Mouse (Mus musculus) Patski (cell line): ENCODE data around the gene Ireb2. TPM values are rescaled to one million over a fixed set of nuclear protein-coding genes. Genes with fewer than 3 reads are reported as not detected.

Experiments used
- ATAC-seq: fragments of 100-300 bp; one replicate; pipeline ENCODE4 v1.8.0; 2021
- CTCF ChIA-PET: fragments of 350-600 bp; sonication (Branson Sonifier 250); formaldehyde crosslinking; loops from one replicate; lab custom pipeline; 2022; ENCODE audit warnings: inconsistent platforms; lab: Charles Lee
- POLR2A ChIA-PET: fragments of 350-600 bp; sonication (Branson Sonifier 250); formaldehyde crosslinking; loops from one replicate; lab custom pipeline; 2022; ENCODE audit warnings: antibody characterized with exemption, inconsistent platforms; lab: Charles Lee
- DNase-seq: peaks from one replicate; pipeline ENCODE4 v3.0.0-alpha.2; 2011; ENCODE audit warnings: low read depth, low spot score
- H3K27me3 ChIP-seq: fragments of 371-371 bp; one replicate; pipeline ENCODE4 v1.5.1; 2021
- CTCF ChIP-seq: fragments of 100-300 bp; IDR thresholded peaks from one replicate; pipeline ENCODE4 v1.5.1; 2021
- in situ Hi-C: fragments of 300-500 bp; cut with MboI; formaldehyde crosslinking; loops from 3 replicates; pipeline ENCODE4 v1.11.1; 2018; ENCODE audit warnings: low pct_unique_long_range_greater_than_20kb, mixed read lengths
- polyA plus RNA-seq: library from polyadenylated mRNA; unstranded; gene quantifications from one replicate; pipeline ENCODE4 v1.2.3, GENCODE M21; 2021

The Ireb2 gene
- polyA plus RNA-seq, 1 experiment from 2014 or later, result 41.8 TPM

GRCm38 (mm10) chr9:54897097-54897496 is 33.5 kb downstream of the Ireb2 start:
- TF ChIP-seq CTCF, result peak; percentile 62
- H3K27me3 ChIP-seq, result no peaks in the 10 kb centered on the region
- ChIA-PET CTCF (interaction anchor here (0.7 to 0.9 kb wide), 2 partner anchors 9 to 12 kb away, joined by 3 read pairs; no protein-coding TSS in a partner anchor), POLR2A (no interaction called here)
- in situ Hi-C loops, result no loop called here
- DNase-seq (no peak), ATAC-seq (no peak)

GRCm38 (mm10) chr9:54909446-54909845 is 45.9 kb downstream of the Ireb2 start:
- ChIA-PET POLR2A (no interaction called here), CTCF (interaction anchor here (0.7 to 1.3 kb wide), 3 partner anchors 12 to 364 kb away, joined by 3 read pairs; no protein-coding TSS in a partner anchor)
- peak; percentile 38 for DNase-seq
- in situ Hi-C loops, result no loop called here
- TF ChIP-seq CTCF, result no peak
- ATAC-seq, result no peak
- H3K27me3 ChIP-seq, result no peaks in the 10 kb centered on the region

GRCm38 (mm10) chr9:54915576-54915975 is 52.0 kb downstream of the Ireb2 start:
- ChIA-PET POLR2A (no interaction called here), CTCF (no interaction called here)
- ATAC-seq, result no peak
- no peak for TF ChIP-seq CTCF
- no peaks in the 10 kb centered on the region for H3K27me3 ChIP-seq
- DNase-seq, result no peak
- in situ Hi-C loops, result no loop called here

GRCm38 (mm10) chr9:54916401-54916800 is 52.8 kb downstream of the Ireb2 start:
- no peak for TF ChIP-seq CTCF
- ChIA-PET CTCF (no interaction called here), POLR2A (no interaction called here)
- ATAC-seq (no peak), DNase-seq (no peak)
- in situ Hi-C loops, result no loop called here
- no peaks in the 10 kb centered on the region for H3K27me3 ChIP-seq

GRCm38 (mm10) chr9:54917010-54917677 is 53.6 kb downstream of the Ireb2 start, which contains the start of gene Hykk:
Gene Hykk (plus strand): TSS chr9:54917283.
- POLR2A ChIA-PET, result no interaction called here
- ATAC-seq, result peak; percentile 80
- no peak for TF ChIP-seq CTCF

GRCm38 (mm10) chr9:54918191-54918590 is 54.6 kb downstream of the Ireb2 start:
- in situ Hi-C loops, result no loop called here
- H3K27me3 ChIP-seq, result no peaks in the 10 kb centered on the region
- TF ChIP-seq CTCF, result no peak
- no peak for DNase-seq
- ChIA-PET CTCF (no interaction called here), POLR2A (no interaction called here)
- ATAC-seq, result no peak

More at GRCm38 (mm10) chr9:54917010-54917677, 53.6 kb downstream of the Ireb2 start, which contains the start of gene Hykk:
- CTCF ChIA-PET, result interaction anchor here (0.6 kb wide), 1 partner anchor 78 kb away, joined by 3 read pairs; no protein-coding TSS in a partner anchor
- in situ Hi-C loops, result no loop called here
- DNase-seq, result peak; percentile 27
- H3K27me3 ChIP-seq, result no peaks in the 10 kb centered on the region

- ChIA-PET POLR2A (no interaction called here), CTCF (no interaction called here)
Observed at GRCm38 (mm10) chr9:54918781-54919180, 55.2 kb downstream of the Ireb2 start.

GRCm38 (mm10) chr9:54919946-54920345 is 56.4 kb downstream of the Ireb2 start:
- H3K27me3 ChIP-seq, result no peaks in the 10 kb centered on the region
- no peak for TF ChIP-seq CTCF
- in situ Hi-C loops, result no loop called here
- ATAC-seq, result no peak
- CTCF ChIA-PET, result no interaction called here
- POLR2A ChIA-PET, result no interaction called here
- DNase-seq, result no peak

More at GRCm38 (mm10) chr9:54918781-54919180, 55.2 kb downstream of the Ireb2 start:
- in situ Hi-C loops, result no loop called here
- no peak for ATAC-seq
- DNase-seq, result no peak
- no peaks in the 10 kb centered on the region for H3K27me3 ChIP-seq
- no peak for TF ChIP-seq CTCF

- TF ChIP-seq CTCF, result no peak
- in situ Hi-C loops, result no loop called here
- ChIA-PET CTCF (interaction anchor here (1.5 kb wide), 1 partner anchor 12 kb away, joined by 3 read pairs; no protein-coding TSS in a partner anchor), POLR2A (no interaction called here)
- DNase-seq (no peak), ATAC-seq (no peak)
- H3K27me3 ChIP-seq, result no peaks in the 10 kb centered on the region
Observed at GRCm38 (mm10) chr9:54930741-54931140, 67.2 kb downstream of the Ireb2 start.

GRCm38 (mm10) chr9:54931765-54932164 is 68.2 kb downstream of the Ireb2 start:
- in situ Hi-C loops, result no loop called here

GRCm38 (mm10) chr9:54932379-54932778 is 68.8 kb downstream of the Ireb2 start:
- TF ChIP-seq CTCF, result no peak
- ATAC-seq, result no peak
- ChIA-PET POLR2A (no interaction called here), CTCF (interaction anchor here (1.0 kb wide), 1 partner anchor 9 kb away, joined by 3 read pairs; no protein-coding TSS in a partner anchor)
- no peak for DNase-seq
- no peaks in the 10 kb centered on the region for H3K27me3 ChIP-seq
- in situ Hi-C loops, result no loop called here

More at GRCm38 (mm10) chr9:54931765-54932164, 68.2 kb downstream of the Ireb2 start:
- DNase-seq (no peak), ATAC-seq (no peak)
- peak; percentile 64 for TF ChIP-seq CTCF
- ChIA-PET CTCF (no interaction called here), POLR2A (no interaction called here)
- no peaks in the 10 kb centered on the region for H3K27me3 ChIP-seq
